Mouse (Mus musculus) heart, embryonic 14.5 days (tissue): ENCODE data around the gene Mecom. TPM values are rescaled to one million over a fixed set of nuclear protein-coding genes. Genes with fewer than 3 reads are reported as not detected.
"Not testable (repeated sequence)": the region's sequence is repeated elsewhere in the genome, so short reads cannot be mapped to it uniquely, and the experiment has no call there.

Experiments
- ATAC-seq: fragments of 200-750 bp; cut with Nextera tagmentation; 2 replicates; pipeline ENCODE4 v1.8.0; 2017; ENCODE audit warnings: low read depth, moderate TSS enrichment; ENCODE audit not compliant: insufficient number of reproducible peaks, insufficient read depth, low FRiP score
- H3K27ac ChIP-seq, 2 experiments: fragments of 200-500 bp in 1 of 2; fragments of 300-500 bp in 1 of 2; sonication (generic) in 1 of 2; replicated peaks in 1 of 2; 2 replicates each; pipeline ENCODE4 v1.5.1; 2012 to 2014; ENCODE audit warnings: low read depth in 2 of 2, low read length in 2 of 2, control low read depth in 1 of 2, mild to moderate bottlenecking in 1 of 2, mixed read lengths in 1 of 2; ENCODE audit not compliant: control insufficient read depth in 1 of 2, insufficient read depth in 1 of 2
- H3K27me3 ChIP-seq: fragments of 300-500 bp; sonication (generic); 2 replicates; pipeline ENCODE4 v1.6.1; 2014; ENCODE audit warnings: mild to moderate bottlenecking, low read length, control low read depth; ENCODE audit not compliant: control insufficient read depth, insufficient read depth
- H3K36me3 ChIP-seq: fragments of 300-500 bp; sonication (generic); 2 replicates; pipeline ENCODE4 v1.6.1; 2014; ENCODE audit warnings: mild to moderate bottlenecking, control low read depth, low read length, mixed read lengths; ENCODE audit not compliant: control insufficient read depth, insufficient read depth
- H3K4me1 ChIP-seq, 2 experiments: fragments of 200-500 bp in 1 of 2; fragments of 300-500 bp in 1 of 2; sonication (generic) in 1 of 2; 2 replicates each; pipeline ENCODE4 v1.6.1; 2012 to 2014; ENCODE audit warnings: low read length in 2 of 2, control low read depth in 1 of 2, mixed read lengths in 1 of 2; ENCODE audit not compliant: control insufficient read depth in 2 of 2, insufficient read depth in 2 of 2
- H3K4me2 ChIP-seq: fragments of 300-500 bp; sonication (generic); 2 replicates; pipeline ENCODE4 v1.6.1; 2014; ENCODE audit warnings: mild to moderate bottlenecking, low read length
- H3K4me3 ChIP-seq, 2 experiments: fragments of 200-500 bp in 1 of 2; fragments of 300-500 bp in 1 of 2; sonication (generic) in 1 of 2; 2 replicates each; pipeline ENCODE4 v1.5.1; 2012 to 2014; ENCODE audit warnings: low read length in 2 of 2, mild to moderate bottlenecking in 2 of 2, control low read depth in 1 of 2, low read depth in 1 of 2, moderate library complexity in 1 of 2; ENCODE audit not compliant: control insufficient read depth in 1 of 2, insufficient read depth in 1 of 2
- H3K9ac ChIP-seq: fragments of 300-500 bp; sonication (generic); 2 replicates; pipeline ENCODE4 v1.6.1; 2014; ENCODE audit warnings: mild to moderate bottlenecking, low read length
- H3K9me3 ChIP-seq: fragments of 300-500 bp; sonication (generic); 2 replicates; pipeline ENCODE4 v1.6.1; 2016; ENCODE audit warnings: low read length, control low read depth; ENCODE audit not compliant: control insufficient read depth
- WGBS: fragments of 180-500 bp; shearing (Covaris S2); extraction: QIAGEN DNeasy Blood & Tissue Kit; methylation state at CpG from one replicate; pipeline ENCODE4 v1.1.7; 2014; 5-methylcytosine and 5-hydroxymethylcytosine counted together
- polyA plus RNA-seq: library from polyadenylated mRNA; unstranded; fragments of >200 nt; fragmentation: Nextera tagmentation; extraction: Ambion mirVana; gene quantifications from 2 replicates; pipeline ENCODE4 v1.2.1, GENCODE M21; 2014

Mecom gene
- polyA plus RNA-seq, 1 experiment from 2014 or later, result 23.0 TPM

- no peaks in the 10 kb centered on the region for H3K9me3 ChIP-seq
- no peak overlapping the region for H3K4me2 ChIP-seq
- H3K27me3 ChIP-seq, result no peaks in the 10 kb centered on the region
- H3K4me1 ChIP-seq, result no peaks in the 10 kb centered on the region
- 81% methylated on average over 1 of the region's 1 CpGs for WGBS
- H3K36me3 ChIP-seq, result no peaks in the 10 kb centered on the region
- no peak overlapping the region for H3K27ac ChIP-seq
- H3K4me3 ChIP-seq, result no peak overlapping the region
- no peak for ATAC-seq
- no peak overlapping the region for H3K9ac ChIP-seq
These were observed 313.8 kb downstream of the Mecom start for GRCm38 (mm10) chr3:30234018-30234417.

DNA sequence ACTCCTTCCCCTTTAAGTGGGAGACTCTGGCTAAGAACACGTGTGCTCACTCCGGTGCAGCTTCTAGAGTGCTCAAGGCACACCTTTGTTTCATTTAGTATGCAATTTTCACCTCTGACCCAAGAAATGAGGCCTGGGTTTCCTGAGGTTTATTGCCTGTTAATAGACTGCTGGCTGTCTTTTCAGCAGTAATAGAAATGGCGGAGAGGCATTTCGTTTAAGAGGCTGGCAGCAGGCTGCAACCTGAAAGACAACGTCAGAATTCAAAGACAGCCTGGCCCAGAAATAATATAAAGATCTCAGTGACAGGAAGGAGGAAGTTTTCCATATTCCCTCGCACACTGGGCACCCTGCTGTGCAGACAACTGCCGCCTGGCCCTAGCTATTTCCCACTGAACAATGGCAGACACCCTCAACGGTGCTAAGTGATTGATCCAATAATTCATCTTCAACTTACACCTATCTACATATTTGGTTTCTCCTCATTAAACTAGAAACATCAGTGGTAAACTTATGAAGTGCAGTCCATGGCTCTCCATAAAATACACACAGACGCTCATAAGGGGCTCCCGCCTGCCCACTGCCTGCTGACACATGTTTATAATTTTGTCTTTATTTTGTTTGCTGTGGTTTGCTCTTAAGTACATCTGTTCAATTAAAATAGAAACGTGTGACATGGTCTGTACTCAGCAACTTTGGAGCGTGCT is 319.7 kb downstream of the Mecom start:
- no peak overlapping the region for H3K9ac ChIP-seq
- no peak overlapping the region for H3K27ac ChIP-seq
- H3K4me2 ChIP-seq, result no peak overlapping the region
- no peaks in the 10 kb centered on the region for H3K9me3 ChIP-seq
- 76% methylated on average over 12 of the region's 12 CpGs for WGBS
- H3K36me3 ChIP-seq, result no peaks in the 10 kb centered on the region
- H3K27me3 ChIP-seq, result no peaks in the 10 kb centered on the region
- H3K4me3 ChIP-seq, result no peak overlapping the region
- ATAC-seq, result no peak
- H3K4me1 ChIP-seq, result peaks cover 2 to 12% of the 10 kb centered on the region in 2 experiments; a peak in 2 of 4 replicates

- Histone ChIP-seq H3K4me1 (peaks cover 2 to 12% of the 10 kb centered on the region in 2 experiments; a peak in 2 of 4 replicates), H3K4me2 (no peak overlapping the region), H3K9ac (no peak overlapping the region), H3K9me3 (no peaks in the 10 kb centered on the region), H3K4me3 (no peak overlapping the region), H3K27ac (no peak overlapping the region), H3K27me3 (no peaks in the 10 kb centered on the region), H3K36me3 (no peaks in the 10 kb centered on the region)
- 0 out of 2 replicates have a peak, but pooled peaks have one; percentile 26 for ATAC-seq
- WGBS, result 37% methylated on average over 13 of the region's 13 CpGs
These were observed 320.9 kb downstream of the Mecom start for GRCm38 (mm10) chr3:30226928-30227370.

- H3K36me3 ChIP-seq, H3K9me3 ChIP-seq, H3K4me3 ChIP-seq, H3K4me2 ChIP-seq, H3K27ac ChIP-seq, ATAC-seq, H3K9ac ChIP-seq, H3K27me3 ChIP-seq: not testable (repeated sequence)
- 81% methylated on average over 6 of the region's 6 CpGs for WGBS
- H3K4me1 ChIP-seq, result peaks cover 2 to 12% of the 10 kb centered on the region in 2 experiments; a peak in 2 of 4 replicates
These were observed 322.6 kb downstream of the Mecom start for GRCm38 (mm10) chr3:30225200-30225599.

- no peak overlapping the region for H3K4me3 ChIP-seq
- no peak overlapping the region for H3K9ac ChIP-seq
- no peak overlapping the region for H3K4me2 ChIP-seq
- H3K27me3 ChIP-seq, result no peaks in the 10 kb centered on the region
- H3K27ac ChIP-seq, result no peak overlapping the region
- H3K36me3 ChIP-seq, result no peaks in the 10 kb centered on the region
- H3K4me1 ChIP-seq, result peaks cover 3 to 9% of the 10 kb centered on the region in 2 experiments
- 74% methylated on average over 19 of the region's 19 CpGs for WGBS
- H3K9me3 ChIP-seq, result no peaks in the 10 kb centered on the region
- ATAC-seq, result no peak
These were observed 327.0 kb downstream of the Mecom start for GRCm38 (mm10) chr3:30220701-30221412.

- Histone ChIP-seq H3K4me3 (peak overlapping the region; percentile 30 to 42), H3K27ac (no peak overlapping the region), H3K4me2 (peak overlapping the region; percentile 69), H3K9me3 (no peaks in the 10 kb centered on the region), H3K36me3 (no peaks in the 10 kb centered on the region), H3K4me1 (peaks cover 3 to 9% of the 10 kb centered on the region in 2 experiments), H3K27me3 (no peaks in the 10 kb centered on the region), H3K9ac (peak overlapping the region; percentile 48)
- ATAC-seq, result no peak
- WGBS, result 47% methylated on average over 8 of the region's 8 CpGs
These were observed 327.9 kb downstream of the Mecom start for GRCm38 (mm10) chr3:30219891-30220290.

DNA sequence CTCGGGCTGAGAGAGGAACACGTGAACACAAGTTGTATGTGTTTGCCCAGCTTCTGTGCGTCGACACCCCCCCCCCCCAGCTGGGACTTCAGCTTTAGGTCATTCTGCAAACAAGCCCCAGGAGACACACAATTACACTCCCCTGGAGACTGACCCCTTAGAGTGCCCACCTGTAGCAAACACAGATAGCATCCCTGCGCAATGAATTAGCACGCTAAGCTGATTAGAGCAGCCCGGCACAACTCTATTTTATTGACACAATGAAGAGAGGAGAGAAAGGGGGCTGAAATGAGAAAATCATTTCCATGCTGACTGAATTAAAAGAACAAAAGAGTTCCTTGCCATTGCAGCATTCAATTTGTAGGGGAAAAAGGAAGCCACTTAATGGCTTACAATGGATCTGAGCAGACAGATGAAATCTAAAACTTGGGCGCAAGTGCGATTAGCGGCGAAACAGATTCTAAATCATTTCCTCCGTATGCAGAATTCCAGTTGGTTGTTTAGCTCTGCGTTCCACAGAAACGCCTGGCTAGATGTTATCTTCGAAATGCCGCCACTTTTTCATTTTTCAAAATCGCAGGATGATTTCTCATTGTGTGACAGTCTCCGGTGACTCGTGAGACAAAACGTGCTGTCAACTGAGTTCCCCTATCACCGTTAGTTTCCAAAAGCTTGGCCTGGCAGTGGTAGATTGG is 328.5 kb downstream of the Mecom start:
- Histone ChIP-seq H3K27me3 (no peaks in the 10 kb centered on the region), H3K4me3 (peak overlapping the region; percentile 30 to 42), H3K27ac (no peak overlapping the region), H3K4me1 (peaks cover 3 to 9% of the 10 kb centered on the region in 2 experiments), H3K9ac (peak overlapping the region; percentile 48), H3K9me3 (no peaks in the 10 kb centered on the region), H3K4me2 (peak overlapping the region; percentile 69), H3K36me3 (no peaks in the 10 kb centered on the region)
- WGBS, result 11% methylated on average over 21 of the region's 21 CpGs
- ATAC-seq, result no peak
